Mouse (Mus musculus) CD4-positive naive resting alpha-beta T cell, adult 76 days (primary cell): ENCODE data around the gene Ppp1cc. TPM values are rescaled to one million over a fixed set of nuclear protein-coding genes. Genes with fewer than 3 reads are reported as not detected.

Source experiments
- total RNA-seq: library from RNA; stranded (reverse); gene quantifications from one replicate; pipeline ENCODE4 v1.2.4, GENCODE M21; 2023

The Ppp1cc gene
- 294 TPM for total RNA-seq

GRCm38 (mm10) chr5:122157827-122158381, at the start of gene Ppp1cc:
Gene Ppp1cc (plus strand): TSS chr5:122158278.

DNA sequence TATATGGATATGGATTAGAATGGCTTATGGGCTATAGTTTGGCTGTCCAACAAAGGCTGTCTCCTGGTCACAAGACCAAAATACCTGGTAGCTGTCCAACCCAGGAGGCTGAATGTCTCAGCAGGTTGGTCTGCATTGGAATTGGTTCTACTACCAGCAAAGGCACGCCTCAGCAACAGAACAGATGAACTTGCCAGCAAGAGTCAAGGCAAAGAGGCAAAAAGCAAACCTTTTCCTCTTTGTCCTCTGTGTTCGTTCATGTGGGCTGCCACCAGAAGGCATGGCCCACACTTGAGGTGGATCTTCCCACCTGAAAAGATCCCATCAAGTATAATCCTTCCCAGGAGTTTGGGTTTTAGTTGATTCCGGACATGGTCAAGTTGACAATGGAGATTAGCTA, 17.4 kb upstream of the Ppp1cc start, which contains the start of gene Ccdc63:
Gene Ccdc63, minus strand, starts transcription at position 101 of the 400 bp plus-strand sequence.

GRCm38 (mm10) chr5:122206475-122206874, 48.4 kb downstream of the Ppp1cc start, which contains the start of gene Hvcn1:
Gene Hvcn1 (plus strand): TSS chr5:122206804.

Other genes with a start within 250 kb of the Ppp1cc start
- gene Cux2, start 108.2 kb upstream of the Ppp1cc start, total RNA-seq = not detected
- not detected for gene Myl2, start 57.3 kb upstream of the Ppp1cc start, total RNA-seq
- not detected for gene Ccdc63, start 17.5 kb upstream of the Ppp1cc start, total RNA-seq
- 95.6 TPM for gene Hvcn1, start 48.5 kb downstream of the Ppp1cc start, total RNA-seq
- 3.5 TPM for gene Tctn1, start 106.2 kb downstream of the Ppp1cc start, total RNA-seq
- 29.4 TPM for gene Pptc7, start 126.1 kb downstream of the Ppp1cc start, total RNA-seq
- gene Rad9b, start 196.0 kb downstream of the Ppp1cc start, total RNA-seq = 6.0 TPM
- 46.7 TPM for gene Vps29, start 196.1 kb downstream of the Ppp1cc start, total RNA-seq
- 81.0 TPM for gene Gpn3, start 213.6 kb downstream of the Ppp1cc start, total RNA-seq
- gene Fam216a, start 214.1 kb downstream of the Ppp1cc start, total RNA-seq = 7.4 TPM
- 298 TPM for gene Arpc3, start 233.6 kb downstream of the Ppp1cc start, total RNA-seq